Mouse (Mus musculus): ENCODE results near the gene Zfp146. TPM values are rescaled to one million over a fixed set of nuclear protein-coding genes. Genes with fewer than 3 reads are reported as not detected.

Zfp146 gene
- polyA plus RNA-seq, 1 experiment from 2014 or later, result 7.3 TPM

- H3K36me3 ChIP-seq (ENCODE audit: control insufficient read depth, insufficient read depth), result peaks cover 21% of the 10 kb centered on the region
- H3K9ac ChIP-seq (ENCODE audit: low read length), result peak overlapping the region; percentile 90
- H3K4me1 ChIP-seq (ENCODE audit: control insufficient read depth, insufficient read depth, low read length), result peaks cover 17% of the 10 kb centered on the region
- H3K9me3 ChIP-seq (replicated peaks; ENCODE audit: control insufficient read depth, low read length), result no peaks in the 10 kb centered on the region
- peak overlapping the region; percentile 87 for H3K27ac ChIP-seq (ENCODE audit: low read length)
- H3K4me2 ChIP-seq (ENCODE audit: low read depth, low read length), result peak overlapping the region; percentile 70
- ATAC-seq (replicated peaks; ENCODE audit: extremely low read depth, insufficient read depth, low FRiP score), result peak; percentile 8; the same call in 1 of the 2 replicates
- H3K4me3 ChIP-seq (ENCODE audit: low read length), result peak overlapping the region; percentile 75
- WGBS, result under 1% methylated on average over 26 of the region's 26 CpGs
- H3K27me3 ChIP-seq (ENCODE audit: control insufficient read depth, insufficient read depth, low read length), result no peaks in the 10 kb centered on the region
Measured at GRCm38 (mm10) chr7:30194101-30194831, 24.7 kb upstream of the Zfp146 start.

- no peaks in the 10 kb centered on the region for H3K27me3 ChIP-seq (ENCODE audit: control insufficient read depth, insufficient read depth, low read length)
- peaks cover 27% of the 10 kb centered on the region for H3K36me3 ChIP-seq (ENCODE audit: control insufficient read depth, insufficient read depth)
- H3K9me3 ChIP-seq (replicated peaks; ENCODE audit: control insufficient read depth, low read length), result no peaks in the 10 kb centered on the region
- H3K4me1 ChIP-seq (ENCODE audit: control insufficient read depth, insufficient read depth, low read length), result peaks cover 17% of the 10 kb centered on the region
- peak; percentile 68 for ATAC-seq (replicated peaks; ENCODE audit: extremely low read depth, insufficient read depth, low FRiP score)
- peak overlapping the region; percentile 70 for H3K4me2 ChIP-seq (ENCODE audit: low read depth, low read length)
- H3K4me3 ChIP-seq (ENCODE audit: low read length), result peak overlapping the region; percentile 75
- peak overlapping the region; percentile 87 for H3K27ac ChIP-seq (ENCODE audit: low read length)
- peak overlapping the region; percentile 90 for H3K9ac ChIP-seq (ENCODE audit: low read length)
- under 1% methylated on average over 26 of the region's 26 CpGs for WGBS
Measured at GRCm38 (mm10) chr7:30193581-30194100, 24.1 kb upstream of the Zfp146 start.

DNA sequence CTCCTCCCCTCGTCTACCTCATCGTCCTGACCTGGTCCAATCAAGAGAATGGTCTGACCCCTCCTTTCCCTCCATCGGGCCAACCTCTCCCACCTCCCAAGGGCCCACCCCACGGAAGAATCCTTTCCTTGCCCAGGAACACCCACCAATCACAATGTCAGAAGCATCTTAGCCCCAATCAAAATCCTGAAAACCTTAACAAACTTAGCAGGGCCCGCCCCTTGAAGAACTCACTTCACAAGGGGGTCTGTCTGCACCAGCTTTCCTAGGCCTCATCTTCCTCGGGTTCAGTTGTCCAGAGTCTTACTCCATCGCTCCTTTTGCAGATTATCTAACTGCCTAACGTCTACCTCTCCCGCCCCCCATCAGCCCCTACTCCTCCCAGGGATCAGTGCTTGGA, 23.5 kb upstream of the Zfp146 start:
- Histone ChIP-seq H3K4me2 (ENCODE audit: low read depth, low read length) (peak overlapping the region; percentile 70), H3K27ac (ENCODE audit: low read length) (no peak overlapping the region), H3K36me3 (ENCODE audit: control insufficient read depth, insufficient read depth) (peaks cover 29% of the 10 kb centered on the region), H3K4me1 (ENCODE audit: control insufficient read depth, insufficient read depth, low read length) (peaks cover 14% of the 10 kb centered on the region), H3K27me3 (ENCODE audit: control insufficient read depth, insufficient read depth, low read length) (no peaks in the 10 kb centered on the region), H3K9me3 (replicated peaks; ENCODE audit: control insufficient read depth, low read length) (no peaks in the 10 kb centered on the region), H3K4me3 (ENCODE audit: low read length) (peak overlapping the region; percentile 75), H3K9ac (ENCODE audit: low read length) (peak overlapping the region; percentile 90; the same call in 1 of the 2 replicates)
- no peak for ATAC-seq (replicated peaks; ENCODE audit: extremely low read depth, insufficient read depth, low FRiP score)
- WGBS, result 44% methylated on average over 9 of the region's 9 CpGs

GRCm38 (mm10) chr7:30192088-30192487, 22.5 kb upstream of the Zfp146 start:
- H3K4me2 ChIP-seq (ENCODE audit: low read depth, low read length), result no peak overlapping the region
- H3K36me3 ChIP-seq (ENCODE audit: control insufficient read depth, insufficient read depth), result peaks cover 35% of the 10 kb centered on the region

DNA sequence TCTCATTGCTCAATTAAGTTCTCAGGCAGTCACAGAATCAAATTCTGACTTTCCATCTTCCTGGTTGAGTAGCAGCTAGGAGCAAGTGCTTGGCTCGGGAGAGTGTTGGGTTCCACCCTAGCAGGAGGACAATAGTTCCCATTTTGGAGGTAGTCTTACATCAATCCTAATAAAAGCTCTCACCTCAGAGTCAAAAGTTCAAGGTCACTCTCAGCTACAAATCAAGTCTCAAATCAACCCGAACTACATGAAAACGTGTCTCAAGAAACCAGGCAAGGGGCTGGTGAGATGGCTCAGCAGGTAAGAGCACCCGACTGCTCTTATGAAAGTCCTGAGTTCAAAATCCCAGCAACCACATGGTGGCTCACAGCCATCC, 19.6 kb upstream of the Zfp146 start:
- ATAC-seq (replicated peaks; ENCODE audit: extremely low read depth, insufficient read depth, low FRiP score), result no peak

More at GRCm38 (mm10) chr7:30192088-30192487, 22.5 kb upstream of the Zfp146 start:
- Histone ChIP-seq H3K4me1 (ENCODE audit: control insufficient read depth, insufficient read depth, low read length) (peaks cover 14% of the 10 kb centered on the region), H3K9ac (ENCODE audit: low read length) (no peak overlapping the region), H3K27me3 (ENCODE audit: control insufficient read depth, insufficient read depth, low read length) (no peaks in the 10 kb centered on the region), H3K27ac (ENCODE audit: low read length) (no peak overlapping the region), H3K9me3 (replicated peaks; ENCODE audit: control insufficient read depth, low read length) (no peaks in the 10 kb centered on the region), H3K4me3 (ENCODE audit: low read length) (no peak overlapping the region)
- 86% methylated on average over 12 of the region's 12 CpGs for WGBS
- ATAC-seq (replicated peaks; ENCODE audit: extremely low read depth, insufficient read depth, low FRiP score), result no peak

GRCm38 (mm10) chr7:30188344-30189115, 19.0 kb upstream of the Zfp146 start:
- no peak overlapping the region for H3K27ac ChIP-seq (ENCODE audit: low read length)
- H3K4me2 ChIP-seq (ENCODE audit: low read depth, low read length), result no peak overlapping the region
- no peaks in the 10 kb centered on the region for H3K9me3 ChIP-seq (replicated peaks; ENCODE audit: control insufficient read depth, low read length)

More for the DNA sequence above, 19.6 kb upstream of the Zfp146 start:
- H3K27ac ChIP-seq (ENCODE audit: low read length), result no peak overlapping the region
- no peaks in the 10 kb centered on the region for H3K9me3 ChIP-seq (replicated peaks; ENCODE audit: control insufficient read depth, low read length)
- H3K9ac ChIP-seq (ENCODE audit: low read length), result no peak overlapping the region
- no peak overlapping the region for H3K4me2 ChIP-seq (ENCODE audit: low read depth, low read length)
- H3K36me3 ChIP-seq (ENCODE audit: control insufficient read depth, insufficient read depth), result peaks cover 47% of the 10 kb centered on the region
- H3K4me3 ChIP-seq (ENCODE audit: low read length), result no peak overlapping the region
- 79% methylated on average over 4 of the region's 4 CpGs for WGBS
- H3K27me3 ChIP-seq (ENCODE audit: control insufficient read depth, insufficient read depth, low read length), result no peaks in the 10 kb centered on the region
- H3K4me1 ChIP-seq (ENCODE audit: control insufficient read depth, insufficient read depth, low read length), result peaks cover 14% of the 10 kb centered on the region

DNA sequence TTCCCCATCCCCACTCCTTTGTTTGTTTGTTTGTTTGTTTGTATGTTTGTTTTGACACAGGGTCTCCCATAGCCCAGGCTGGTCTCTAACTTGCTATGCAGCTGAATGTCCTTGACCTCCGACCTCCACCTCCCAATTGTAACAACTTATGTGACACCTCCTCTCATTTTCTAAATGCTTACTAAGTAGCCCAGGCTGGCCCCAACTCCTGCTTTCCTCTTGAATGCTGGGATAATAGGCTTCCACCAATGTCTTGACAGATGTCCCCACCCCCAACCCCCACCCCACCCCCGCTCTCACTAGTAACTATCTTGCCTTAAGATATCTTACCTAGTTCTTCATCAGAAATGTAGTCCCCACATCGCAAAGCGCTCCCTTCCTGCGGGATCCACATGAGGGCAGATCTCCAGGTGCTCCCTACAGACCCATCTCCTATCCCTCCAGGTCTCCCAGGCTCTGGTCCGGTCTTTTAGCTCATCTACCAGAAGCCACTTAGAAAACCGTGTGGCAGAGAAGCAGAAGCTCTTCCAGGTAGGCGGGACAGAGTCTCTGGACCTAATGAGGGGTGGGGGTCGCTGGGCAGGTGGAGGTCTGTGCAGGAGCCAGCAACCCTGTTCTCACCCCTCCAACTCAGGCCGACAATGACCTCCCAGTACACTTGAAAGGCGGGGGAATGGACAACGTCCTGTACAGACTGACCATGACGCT, 15.2 kb upstream of the Zfp146 start:
- WGBS, result 64% methylated on average over 13 of the region's 13 CpGs
- Histone ChIP-seq H3K36me3 (ENCODE audit: control insufficient read depth, insufficient read depth) (peaks cover 27% of the 10 kb centered on the region), H3K4me1 (ENCODE audit: control insufficient read depth, insufficient read depth, low read length) (peaks cover 8% of the 10 kb centered on the region; the same call in 1 of the 2 replicates), H3K9ac (ENCODE audit: low read length) (peak overlapping the region; percentile 78), H3K4me2 (ENCODE audit: low read depth, low read length) (peak overlapping the region; percentile 59), H3K4me3 (ENCODE audit: low read length) (peak overlapping the region; percentile 56), H3K27me3 (ENCODE audit: control insufficient read depth, insufficient read depth, low read length) (no peaks in the 10 kb centered on the region), H3K27ac (ENCODE audit: low read length) (peak overlapping the region; percentile 77), H3K9me3 (replicated peaks; ENCODE audit: control insufficient read depth, low read length) (no peaks in the 10 kb centered on the region)
- ATAC-seq (replicated peaks; ENCODE audit: extremely low read depth, insufficient read depth, low FRiP score), result no peak

More at GRCm38 (mm10) chr7:30188344-30189115, 19.0 kb upstream of the Zfp146 start:
- H3K4me3 ChIP-seq (ENCODE audit: low read length), result no peak overlapping the region
- WGBS, result 65% methylated on average over 12 of the region's 12 CpGs
- H3K9ac ChIP-seq (ENCODE audit: low read length), result no peak overlapping the region
- H3K4me1 ChIP-seq (ENCODE audit: control insufficient read depth, insufficient read depth, low read length), result peaks cover 15% of the 10 kb centered on the region
- H3K27me3 ChIP-seq (ENCODE audit: control insufficient read depth, insufficient read depth, low read length), result no peaks in the 10 kb centered on the region
- H3K36me3 ChIP-seq (ENCODE audit: control insufficient read depth, insufficient read depth), result peaks cover 47% of the 10 kb centered on the region
- no peak for ATAC-seq (replicated peaks; ENCODE audit: extremely low read depth, insufficient read depth, low FRiP score)

DNA sequence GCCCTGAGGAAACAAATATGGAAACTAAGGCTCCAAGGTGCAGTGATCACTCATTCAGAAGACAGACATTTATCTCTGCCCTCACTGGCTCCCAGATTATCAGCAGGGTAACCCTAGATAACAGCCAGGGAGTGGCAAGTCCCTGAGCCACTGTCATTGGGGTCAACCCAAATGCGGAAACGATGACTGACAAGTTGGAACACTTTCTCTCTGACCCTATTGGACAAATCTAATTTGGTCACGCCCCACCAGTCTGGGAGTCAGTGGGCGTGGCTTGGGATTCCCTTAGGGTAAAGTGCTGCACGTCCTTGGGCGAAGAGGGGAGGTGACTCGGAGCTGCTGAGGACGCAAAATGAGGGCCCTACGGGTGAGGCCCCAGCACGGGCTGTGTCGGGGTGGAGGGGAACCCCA, 14.3 kb upstream of the Zfp146 start, which contains the start of gene Cox7a1:
Gene Cox7a1 (plus strand): TSS at position 266 of the 411 bp plus-strand sequence.
- ATAC-seq (replicated peaks; ENCODE audit: extremely low read depth, insufficient read depth, low FRiP score), result peak; percentile 88
- H3K27ac ChIP-seq (ENCODE audit: low read length), result peak within 1 kb of the TSS; percentile 77
- H3K4me1 ChIP-seq (ENCODE audit: control insufficient read depth, insufficient read depth, low read length), result peaks cover 8% of the 10 kb centered on the region; the same call in 1 of the 2 replicates
- WGBS, result under 1% methylated on average over 11 of the region's 11 CpGs
- H3K9ac ChIP-seq (ENCODE audit: low read length), result peak within 1 kb of the TSS; percentile 78
- peak within 1 kb of the TSS; percentile 59 for H3K4me2 ChIP-seq (ENCODE audit: low read depth, low read length)
- H3K4me3 ChIP-seq (ENCODE audit: low read length), result peak within 1 kb of the TSS; percentile 56
- H3K36me3 ChIP-seq (ENCODE audit: control insufficient read depth, insufficient read depth), result peaks cover 23% of the 10 kb centered on the region
- no peaks in the 10 kb centered on the region for H3K9me3 ChIP-seq (replicated peaks; ENCODE audit: control insufficient read depth, low read length)
- H3K27me3 ChIP-seq (ENCODE audit: control insufficient read depth, insufficient read depth, low read length), result no peaks in the 10 kb centered on the region
